Mouse (Mus musculus): ENCODE results near the gene Rag1. TPM values are rescaled to one million over a fixed set of nuclear protein-coding genes. Genes with fewer than 3 reads are reported as not detected.
A peak's percentile ranks its signal among the peaks of the same experiment; 100 is the strongest.

The Rag1 gene
- total RNA-seq (2021) = under 1 TPM; 0.16 to 0.61 TPM
- long read RNA-seq, experiment 1 = 0 reads
- long read RNA-seq, experiment 2 = 0 reads

- no peak for DNase-seq
These were observed at the start of gene Rag1, which contains the start of gene B230118H07Rik for GRCm38 (mm10) chr2:101649114-101649671. Gene Rag1 (minus strand): TSS chr2:101649501. Gene B230118H07Rik (minus strand): TSS chr2:101649532.

GRCm38 (mm10) chr2:101695584-101695983 is 46.3 kb upstream of the Rag1 start:
- DNase-seq = no peak

- DNase-seq = no peak
These were observed 44.4 kb upstream of the Rag1 start for GRCm38 (mm10) chr2:101693577-101694215.

- no peak for DNase-seq
These were observed 43.7 kb upstream of the Rag1 start for GRCm38 (mm10) chr2:101693043-101693442.

- DNase-seq = no peak
These were observed 41.0 kb upstream of the Rag1 start for GRCm38 (mm10) chr2:101690252-101690827.

GRCm38 (mm10) chr2:101688011-101688410 is 38.7 kb upstream of the Rag1 start:
- DNase-seq = no peak

- DNase-seq = peak; percentile 67
These were observed 35.1 kb upstream of the Rag1 start for GRCm38 (mm10) chr2:101684421-101684820.

- DNase-seq = no peak
These were observed 30.0 kb upstream of the Rag1 start for GRCm38 (mm10) chr2:101679164-101679784.

- DNase-seq = peak; percentile 88
These were observed 29.1 kb upstream of the Rag1 start, which contains the start of gene Traf6 for GRCm38 (mm10) chr2:101678236-101679021. Gene Traf6 (plus strand): TSS chr2:101678429.

GRCm38 (mm10) chr2:101673547-101673946 is 24.2 kb upstream of the Rag1 start:
- no peak for DNase-seq

GRCm38 (mm10) chr2:101668751-101669150 is 19.4 kb upstream of the Rag1 start:
- DNase-seq = no peak

GRCm38 (mm10) chr2:101665703-101666092 is 16.4 kb upstream of the Rag1 start:
- DNase-seq = no peak

GRCm38 (mm10) chr2:101665058-101665702 is 15.9 kb upstream of the Rag1 start:
- DNase-seq = peak; percentile 67

- no peak for DNase-seq
These were observed 11.2 kb upstream of the Rag1 start for GRCm38 (mm10) chr2:101660536-101660935.

GRCm38 (mm10) chr2:101652921-101653597 is 3.8 kb upstream of the Rag1 start:
- DNase-seq = peak; percentile 85

- no peak for DNase-seq
These were observed 3.1 kb upstream of the Rag1 start for GRCm38 (mm10) chr2:101652204-101652920.

GRCm38 (mm10) chr2:101650446-101650845 is 1.1 kb upstream of the Rag1 start:
- DNase-seq = no peak

- no peak for DNase-seq
These were observed 940 bp downstream of the Rag1 start for GRCm38 (mm10) chr2:101648361-101648760.

GRCm38 (mm10) chr2:101645841-101646240 is 3.5 kb downstream of the Rag1 start:
- no peak for DNase-seq

- DNase-seq = no peak
These were observed 9.4 kb downstream of the Rag1 start for GRCm38 (mm10) chr2:101639840-101640350.
